Comparison of ENCODE assay signal across 26 mouse cellular contexts in genomic region chr6:127130377-127130776, GRCm38 (mm10). TPM values are rescaled to one million over a fixed set of nuclear protein-coding genes. Genes with fewer than 3 reads are reported as not detected.
A peak's percentile ranks its signal among the peaks of the same experiment; 100 is the strongest.
DNase-seq lines count a peak whose midpoint lies in the region; ATAC-seq and TF ChIP-seq lines count a peak whose summit lies in the region.
"Had no signal": no experiment of that assay in that cellular context is flagged by ENCODE, and none has a peak within 500 bp of the region (broad histone marks: within the 10 kb centered on the region; RNA-seq: fewer than 3 reads in every experiment).

No protein-coding gene starts in this region.

- TF ChIP-seq EP300 in stomach, postnatal 0 days (optimal IDR thresholded peaks at IDR 0.05), result no peak

- no peak overlapping the region for H3K4me2 ChIP-seq in limb, embryonic 13.5 days (replicated peaks)
- no peak overlapping the region for H3K4me2 ChIP-seq in forebrain, embryonic 15.5 days (replicated peaks)
- no peak overlapping the region for H3K4me2 ChIP-seq in stomach, postnatal 0 days (replicated peaks; ENCODE audit: low read depth)
- H3K4me2 ChIP-seq: liver, embryonic 11.5 days had no signal

- H3K36me3 ChIP-seq in limb, embryonic 13.5 days, result peaks cover 96% of the 10 kb centered on the region
- H3K36me3 ChIP-seq in limb, embryonic 10.5 days, result peaks cover 97% of the 10 kb centered on the region
- H3K36me3 ChIP-seq in forebrain, embryonic 15.5 days, result peaks cover 19% of the 10 kb centered on the region
- H3K36me3 ChIP-seq in stomach, postnatal 0 days (ENCODE audit: control insufficient read depth, insufficient read depth, low read length), result peaks cover 28% of the 10 kb centered on the region

- no peak overlapping the region for H3K9ac ChIP-seq in limb, embryonic 13.5 days
- no peak overlapping the region for H3K9ac ChIP-seq in forebrain, embryonic 15.5 days (replicated peaks)
- no peak overlapping the region for H3K9ac ChIP-seq in stomach, postnatal 0 days (ENCODE audit: low read length)

- TF ChIP-seq CTCF in stomach, postnatal 0 days (IDR thresholded peaks at IDR 0.05; ENCODE audit: low read depth), result no peak

- H3K27me3 ChIP-seq in limb, embryonic 13.5 days, result no peaks in the 10 kb centered on the region
- H3K27me3 ChIP-seq in limb, embryonic 10.5 days (ENCODE audit: low read depth, poor library complexity, severe bottlenecking), result no peaks in the 10 kb centered on the region
- no peaks in the 10 kb centered on the region for H3K27me3 ChIP-seq in forebrain, embryonic 15.5 days
- no peaks in the 10 kb centered on the region for H3K27me3 ChIP-seq in stomach, postnatal 0 days (ENCODE audit: control insufficient read depth, insufficient read depth, low read length)
- H3K27me3 ChIP-seq: megakaryocyte, embryonic 14.5 days had no signal

- ATAC-seq in limb, embryonic 13.5 days (ENCODE audit: low FRiP score, low read depth), result no peak
- ATAC-seq in forebrain, embryonic 15.5 days (replicated peaks), result peak; percentile 45
- no peak for ATAC-seq in stomach, postnatal 0 days (ENCODE audit: low FRiP score, low TSS enrichment)
- ATAC-seq in megakaryocyte, adult 5-6 weeks (ENCODE audit: poor library complexity, severe bottlenecking), result no peak
- ATAC-seq: inflammation-experienced regulatory T-cells, adult 6 months had no signal

- no peaks in the 10 kb centered on the region for H3K9me3 ChIP-seq in limb, embryonic 13.5 days
- no peaks in the 10 kb centered on the region for H3K9me3 ChIP-seq in limb, embryonic 10.5 days (replicated peaks)
- H3K9me3 ChIP-seq in forebrain, embryonic 15.5 days, result no peaks in the 10 kb centered on the region
- no peaks in the 10 kb centered on the region for H3K9me3 ChIP-seq in stomach, postnatal 0 days (ENCODE audit: control insufficient read depth, low read length)
- H3K9me3 ChIP-seq: megakaryocyte, embryonic 14.5 days had no signal

- no peak for DNase-seq in limb, embryonic 10.5 days (ENCODE audit: low spot score)
- DNase-seq in R1 (ENCODE audit: low read depth, low spot score), result peak; percentile 89
- DNase-seq in stomach, postnatal 0 days (ENCODE audit: low spot score), result no peak
- no peak for DNase-seq in spleen, postnatal 36 days (ENCODE audit: low spot score in 2 of 2)
- DNase-seq: cerebellum, adult 8-10 months; gastrocnemius, postnatal 25 days; kidney, adult 2 months; kidney, postnatal 25 days; left cerebral cortex, postnatal 4 days; lung, postnatal 14 days had no signal

- WGBS in limb, embryonic 13.5 days, result 82% methylated on average over 13 of the region's 13 CpGs
- 77% methylated on average over 13 of the region's 13 CpGs for WGBS in limb, embryonic 10.5 days
- WGBS in forebrain, embryonic 15.5 days, result 36% methylated on average over 13 of the region's 13 CpGs
- WGBS in stomach, postnatal 0 days, result 77% methylated on average over 13 of the region's 13 CpGs

- no peaks in the 10 kb centered on the region for H3K4me1 ChIP-seq in limb, embryonic 13.5 days
- H3K4me1 ChIP-seq in limb, embryonic 10.5 days, result no peaks in the 10 kb centered on the region
- peaks cover 52% of the 10 kb centered on the region for H3K4me1 ChIP-seq in forebrain, embryonic 15.5 days
- no peaks in the 10 kb centered on the region for H3K4me1 ChIP-seq in stomach, postnatal 0 days (replicated peaks; ENCODE audit: control insufficient read depth, insufficient read depth)

- H3K4me3 ChIP-seq in limb, embryonic 13.5 days, result no peak overlapping the region
- no peak overlapping the region for H3K4me3 ChIP-seq in limb, embryonic 10.5 days
- H3K4me3 ChIP-seq in forebrain, embryonic 15.5 days, result no peak overlapping the region
- no peak overlapping the region for H3K4me3 ChIP-seq in stomach, postnatal 0 days (ENCODE audit: low read depth, low read length)
- H3K4me3 ChIP-seq: megakaryocyte, embryonic 14.5 days; myocyte had no signal

- peak overlapping the region; percentile 22; the same call in 1 of the 2 replicates for H3K27ac ChIP-seq in limb, embryonic 13.5 days
- no peak overlapping the region for H3K27ac ChIP-seq in limb, embryonic 10.5 days
- peak overlapping the region; percentile 67 for H3K27ac ChIP-seq in forebrain, embryonic 15.5 days (replicated peaks)
- 0 out of 2 replicates have a peak overlapping the region, but pooled peaks have one; percentile 18 for H3K27ac ChIP-seq in stomach, postnatal 0 days (replicated peaks)

RNA-seq across cellular contexts. Expression of gene Tigar, which starts 21.0 kb away (rescaled TPM):
- polyA plus RNA-seq in limb, embryonic 13.5 days (2015; fragmentation: Nextera tagmentation; extraction: Ambion mirVana), result 3.1 and 3.6 TPM in 2 replicates
- polyA plus RNA-seq in limb, embryonic 10.5 days (2016; fragmentation: Nextera tagmentation; extraction: Ambion mirVana), result 4.7 and 5.1 TPM in 2 replicates
- polyA plus RNA-seq in forebrain, embryonic 15.5 days (2015; fragmentation: Nextera tagmentation; extraction: Ambion mirVana), result 9.2 and 10.0 TPM in 2 replicates
- polyA plus RNA-seq in stomach, postnatal 0 days (2015; fragmentation: Nextera tagmentation; extraction: Ambion mirVana), result 4.1 and 5.2 TPM in 2 replicates
- total RNA-seq in megakaryocyte, adult 5-6 weeks (2015), result 4.0 and 4.7 TPM in 2 replicates
- total RNA-seq in megakaryocyte, adult 5-6 weeks (2017), result 4.7 and 5.0 TPM in 2 replicates

RNA-seq across cellular contexts. Expression of gene Ccnd2, which starts 21.6 kb away (rescaled TPM):
- 1,475 and 1,588 TPM in 2 replicates for polyA plus RNA-seq in limb, embryonic 13.5 days (2015; fragmentation: Nextera tagmentation; extraction: Ambion mirVana)
- polyA plus RNA-seq in limb, embryonic 10.5 days (2016; fragmentation: Nextera tagmentation; extraction: Ambion mirVana), result 609 and 799 TPM in 2 replicates
- 1,282 and 1,421 TPM in 2 replicates for polyA plus RNA-seq in forebrain, embryonic 15.5 days (2015; fragmentation: Nextera tagmentation; extraction: Ambion mirVana)
- polyA plus RNA-seq in stomach, postnatal 0 days (2015; fragmentation: Nextera tagmentation; extraction: Ambion mirVana), result 433 and 478 TPM in 2 replicates
- 7.9 and 19.1 TPM in 2 replicates for total RNA-seq in megakaryocyte, adult 5-6 weeks (2015)
- 3.6 and 5.4 TPM in 2 replicates for total RNA-seq in megakaryocyte, adult 5-6 weeks (2017)

RNA-seq across cellular contexts. Expression of gene Fgf23, which starts 57.7 kb away (rescaled TPM):
- polyA plus RNA-seq in limb, embryonic 13.5 days (2015; fragmentation: Nextera tagmentation; extraction: Ambion mirVana), result 0.17 TPM in 1 of 2 replicates, not detected in the other
- polyA plus RNA-seq in limb, embryonic 10.5 days (2016; fragmentation: Nextera tagmentation; extraction: Ambion mirVana), result not detected in 2 replicates
- 0.09 and 0.10 TPM in 2 replicates for polyA plus RNA-seq in forebrain, embryonic 15.5 days (2015; fragmentation: Nextera tagmentation; extraction: Ambion mirVana)
- polyA plus RNA-seq in stomach, postnatal 0 days (2015; fragmentation: Nextera tagmentation; extraction: Ambion mirVana), result not detected in 2 replicates
- not detected in 2 replicates for total RNA-seq in megakaryocyte, adult 5-6 weeks (2015)
- total RNA-seq in megakaryocyte, adult 5-6 weeks (2017), result not detected in 2 replicates
- total RNA-seq: adrenal gland, adult 18-20 months; adrenal gland, postnatal 4 days; common myeloid progenitor, adult 5-6 weeks; gastrocnemius, postnatal 25 days; heart, adult 8-10 months; hematopoietic stem cell, adult 5-6 weeks; MEL had no signal
- polyA plus RNA-seq: embryonic facial prominence, embryonic 11.5 days; kidney, adult 2 months; myocyte; spleen, adult 2 months; stomach, embryonic 16.5 days had no signal
